Mouse (Mus musculus) gastrocnemius, postnatal 14 days (tissue): ENCODE data around the gene Tma16. TPM values are rescaled to one million over a fixed set of nuclear protein-coding genes. Genes with fewer than 3 reads are reported as not detected.

Source experiments
- DNase-seq: peaks from one replicate; pipeline ENCODE4 v3.0.0; 2021; ENCODE audit warnings: mixed read lengths
- intact Hi-C: fragments of 180-260 bp; cut with DNase I; formaldehyde crosslinking; loops from one replicate; pipeline ENCODE4 v1.15.1; 2025; ENCODE audit warnings: low total_unique reads
- long read RNA-seq, 2 experiments: library from polyadenylated mRNA; stranded (forward); transcript quantifications; one replicate each; pipeline ENCODE4 v2.0.0; 2021
- total RNA-seq, 2 experiments: library from RNA; stranded (reverse); gene quantifications; 2 replicates each; pipeline ENCODE4 v1.2.3; 2021

The Tma16 gene
- total RNA-seq, result 1 to 10 TPM; 4.6 TPM
- long read RNA-seq, experiment 1, full-length matches to known transcripts, result 11 of 12 reads
- long read RNA-seq, experiment 1, partial matches to known transcripts, result 0 of 12 reads
- long read RNA-seq, experiment 1, other reads (novel, unspliced or antisense), result 1 of 12 reads
- long read RNA-seq, experiment 2, full-length matches to known transcripts, result 10 of 13 reads
- long read RNA-seq, experiment 2, partial matches to known transcripts, result 0 of 13 reads
- long read RNA-seq, experiment 2, other reads (novel, unspliced or antisense), result 3 of 13 reads

DNA sequence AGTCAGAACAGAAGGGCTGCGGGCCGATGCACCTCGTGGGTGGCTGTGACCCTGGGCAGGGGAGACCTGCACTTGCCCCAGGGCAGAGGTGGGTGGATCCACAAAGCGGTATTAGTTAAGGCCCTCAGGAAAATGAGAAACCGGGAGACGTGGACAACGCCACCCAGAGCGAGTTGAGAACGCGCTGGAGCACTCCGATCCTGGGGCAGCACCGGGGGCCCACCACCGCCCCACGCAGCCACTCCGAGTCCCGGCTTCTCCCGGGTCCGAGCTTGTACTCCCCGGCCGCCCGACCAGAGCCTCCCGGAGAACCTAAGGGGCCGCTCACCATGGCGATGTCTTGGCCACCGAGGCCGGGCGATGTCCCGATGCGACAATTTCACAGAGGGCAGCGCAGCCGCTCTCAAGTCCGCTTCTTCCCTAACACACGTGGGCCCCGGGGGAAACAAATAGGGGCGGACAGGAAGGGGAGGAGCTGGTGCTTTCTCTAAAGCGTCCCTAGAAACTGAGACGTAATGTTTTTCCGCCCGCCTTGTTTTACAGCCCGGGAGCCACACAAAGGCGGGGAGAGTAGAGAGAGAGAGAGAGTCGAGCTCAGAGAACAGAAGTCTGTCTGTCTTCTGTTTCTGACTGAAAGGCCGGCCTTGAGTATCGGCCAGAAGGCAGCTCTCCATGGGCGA lies at the start of gene Tma16:
Gene Tma16 (minus strand): TSS at position 447 of the 680 bp plus-strand sequence.
- peak; percentile 74 for DNase-seq
- intact Hi-C loops, result no loop called here

GRCm38 (mm10) chr8:66520576-66520975 lies 34.2 kb upstream of the Tma16 start:
- intact Hi-C loops, result no loop called here
- no peak for DNase-seq

- no peak for DNase-seq
- intact Hi-C loops, result no loop called here
Measured at GRCm38 (mm10) chr8:66519149-66519548, 32.8 kb upstream of the Tma16 start.

DNA sequence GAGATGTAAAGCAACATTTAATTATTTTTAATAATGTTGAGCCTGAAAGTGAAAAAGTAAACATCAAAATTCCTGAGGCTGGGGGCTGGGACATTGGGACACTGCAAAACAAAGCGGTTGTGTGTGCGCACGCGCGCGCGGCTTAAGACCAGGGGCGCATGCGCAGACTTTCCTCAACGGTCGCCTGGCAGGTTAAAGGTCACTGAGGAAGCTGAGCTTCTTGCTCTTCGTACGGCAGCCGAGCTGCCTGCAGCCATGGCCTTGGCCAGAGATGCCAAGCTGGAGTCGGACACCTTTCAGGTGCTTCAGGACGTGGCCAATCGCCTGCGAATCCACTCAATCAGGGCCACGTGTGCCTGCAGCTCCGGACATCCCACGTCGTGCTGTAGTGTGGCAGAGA lies 25.2 kb upstream of the Tma16 start, which contains the start of gene Tktl2:
Gene Tktl2 (plus strand): TSS at position 220 of the 400 bp plus-strand sequence.
- intact Hi-C loops, result no loop called here
- no peak for DNase-seq

DNA sequence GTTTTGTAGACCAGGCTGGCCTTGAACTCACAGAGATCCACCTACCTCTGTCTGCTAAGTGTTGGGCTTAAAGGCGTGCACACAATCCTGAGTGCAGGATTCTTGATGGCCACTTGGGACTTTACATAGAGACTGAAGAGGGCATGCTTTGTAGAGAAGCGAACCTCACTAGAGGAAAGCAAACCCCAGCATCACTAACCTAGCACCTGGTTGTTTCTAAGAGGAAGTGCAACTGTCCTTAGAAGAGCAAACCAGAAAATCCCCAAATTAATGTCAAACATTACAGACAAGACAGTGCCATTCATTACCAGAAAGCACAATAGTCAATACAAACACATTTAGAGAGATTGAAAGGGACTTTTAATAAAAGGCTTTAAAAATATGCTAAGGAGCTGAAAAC lies 17.1 kb upstream of the Tma16 start:
- no peak for DNase-seq
- intact Hi-C loops, result no loop called here

- intact Hi-C loops, result loop anchor here (5.0 kb wide), 1 partner anchor 50 kb away; no protein-coding TSS in a partner anchor
Measured at GRCm38 (mm10) chr8:66496998-66497577, 10.8 kb upstream of the Tma16 start.

DNA sequence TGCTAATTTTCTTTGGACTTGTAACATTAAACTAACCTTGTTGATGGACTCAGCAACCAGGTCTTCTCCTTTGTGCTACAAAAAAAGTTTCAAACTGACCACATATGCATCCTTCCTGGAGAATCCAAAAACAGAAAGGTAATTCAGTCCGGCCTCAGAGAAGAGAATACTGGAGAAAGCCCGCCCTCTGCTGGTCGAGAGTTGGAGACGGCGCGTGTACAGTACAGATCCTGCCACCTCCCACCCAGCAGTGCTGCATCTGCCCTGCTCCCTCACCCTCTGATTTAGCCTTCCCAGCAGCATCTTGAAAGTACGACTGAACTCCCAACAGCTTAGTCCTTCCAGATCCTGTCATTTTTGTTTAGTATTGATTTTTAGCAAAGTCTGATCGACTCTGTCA lies 9.4 kb upstream of the Tma16 start:
- DNase-seq, result peak; percentile 64
- intact Hi-C loops, result loop anchor here (5.0 kb wide), 1 partner anchor 48 kb away; no protein-coding TSS in a partner anchor

More at GRCm38 (mm10) chr8:66496998-66497577, 10.8 kb upstream of the Tma16 start:
- no peak for DNase-seq

- intact Hi-C loops, result no loop called here
- DNase-seq, result no peak
Measured at GRCm38 (mm10) chr8:66494496-66494895, 8.2 kb upstream of the Tma16 start.

DNA sequence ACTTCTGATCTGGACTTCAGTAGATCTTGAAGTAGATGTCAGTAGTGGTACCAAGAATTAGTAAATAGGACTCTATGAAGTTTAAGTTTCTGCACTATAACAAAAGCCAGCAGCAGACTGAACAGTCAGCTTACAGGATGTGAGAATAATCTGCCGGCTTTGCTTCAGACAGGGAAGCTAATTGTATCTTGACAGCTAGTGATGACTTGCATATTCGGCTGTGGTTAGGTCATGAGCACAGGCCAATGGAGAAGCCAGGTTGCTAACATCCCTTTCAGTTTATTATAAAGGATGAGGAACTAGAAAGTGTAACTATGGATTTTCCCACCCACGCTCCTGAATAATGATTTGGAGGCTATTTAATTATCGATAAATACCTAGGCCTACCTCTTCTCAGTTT lies 4.3 kb upstream of the Tma16 start:
- intact Hi-C loops, result no loop called here
- DNase-seq, result no peak

DNA sequence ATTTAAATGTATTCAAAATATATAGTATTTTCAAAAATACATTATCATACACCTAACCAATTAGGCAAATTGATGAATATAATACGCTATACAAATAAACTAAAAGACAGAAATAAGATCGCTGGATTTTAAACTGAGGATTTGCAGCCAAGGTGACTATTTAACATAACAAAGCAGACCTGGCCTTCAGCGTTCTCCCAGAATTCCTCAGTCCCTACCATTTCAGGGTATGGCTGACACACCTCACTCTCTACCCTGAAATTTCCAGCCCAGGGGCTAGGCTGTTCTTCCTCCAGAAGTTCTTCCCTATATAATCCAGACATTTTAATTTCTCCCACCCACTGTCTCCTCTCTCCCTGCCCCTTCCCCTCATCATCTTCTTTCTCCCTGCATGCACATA lies 2.2 kb upstream of the Tma16 start:
- DNase-seq, result no peak
- intact Hi-C loops, result no loop called here

- intact Hi-C loops, result no loop called here
- DNase-seq, result no peak
Measured at GRCm38 (mm10) chr8:66476880-66477279, 9.4 kb downstream of the Tma16 start.

GRCm38 (mm10) chr8:66469821-66470220 lies 16.5 kb downstream of the Tma16 start:
- intact Hi-C loops, result no loop called here
- no peak for DNase-seq

DNA sequence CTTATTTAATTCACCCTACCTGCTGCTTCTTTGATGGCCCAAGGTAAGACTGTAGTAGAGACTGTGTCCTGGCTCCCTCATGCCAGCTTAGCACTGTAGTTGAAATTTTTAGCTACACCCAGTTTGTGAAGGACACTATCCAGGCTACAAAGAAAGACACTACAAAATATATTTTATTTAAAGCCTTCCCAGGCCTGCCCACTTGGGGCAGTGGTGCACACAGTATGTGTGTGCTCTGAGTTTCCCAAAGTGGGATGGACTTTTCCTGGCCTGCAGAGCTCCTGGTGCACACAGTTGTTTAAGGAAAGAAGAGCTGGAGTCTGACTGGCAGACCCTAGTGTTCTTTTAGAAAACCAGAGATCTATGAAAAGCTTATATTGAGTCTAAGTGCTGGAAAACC lies 29.3 kb downstream of the Tma16 start:
- intact Hi-C loops, result no loop called here
- DNase-seq, result no peak

GRCm38 (mm10) chr8:66450691-66451090 lies 35.6 kb downstream of the Tma16 start:
- peak; percentile 5 for DNase-seq

DNA sequence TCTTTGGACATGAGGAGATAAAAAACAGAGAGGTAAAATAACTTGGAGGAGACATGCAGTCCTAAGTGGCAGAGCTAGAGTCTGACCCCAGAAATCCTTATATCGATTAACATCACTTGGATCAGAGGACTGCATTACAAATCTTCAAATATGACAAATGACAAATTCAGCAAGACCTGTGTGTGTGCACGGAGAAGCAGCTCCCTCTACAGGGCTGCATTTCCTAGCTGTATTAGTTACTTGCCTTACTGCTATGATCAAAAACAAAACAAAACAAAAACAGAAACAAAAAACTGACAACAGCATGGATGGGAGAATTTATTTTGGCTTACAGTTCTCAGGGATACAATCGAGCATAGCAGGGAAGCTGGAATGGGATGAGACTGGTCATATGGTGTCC lies 41.0 kb downstream of the Tma16 start:
- no peak for DNase-seq
- intact Hi-C loops, result loop anchor here (5.0 kb wide), 1 partner anchor 52 kb away; no protein-coding TSS in a partner anchor

More at GRCm38 (mm10) chr8:66450691-66451090, 35.6 kb downstream of the Tma16 start:
- intact Hi-C loops, result no loop called here

- DNase-seq, result no peak
Measured at GRCm38 (mm10) chr8:66444141-66444540, 42.2 kb downstream of the Tma16 start.

GRCm38 (mm10) chr8:66442778-66443177 lies 43.6 kb downstream of the Tma16 start:
- intact Hi-C loops, result no loop called here
- no peak for DNase-seq

More at GRCm38 (mm10) chr8:66444141-66444540, 42.2 kb downstream of the Tma16 start:
- intact Hi-C loops, result no loop called here

DNA sequence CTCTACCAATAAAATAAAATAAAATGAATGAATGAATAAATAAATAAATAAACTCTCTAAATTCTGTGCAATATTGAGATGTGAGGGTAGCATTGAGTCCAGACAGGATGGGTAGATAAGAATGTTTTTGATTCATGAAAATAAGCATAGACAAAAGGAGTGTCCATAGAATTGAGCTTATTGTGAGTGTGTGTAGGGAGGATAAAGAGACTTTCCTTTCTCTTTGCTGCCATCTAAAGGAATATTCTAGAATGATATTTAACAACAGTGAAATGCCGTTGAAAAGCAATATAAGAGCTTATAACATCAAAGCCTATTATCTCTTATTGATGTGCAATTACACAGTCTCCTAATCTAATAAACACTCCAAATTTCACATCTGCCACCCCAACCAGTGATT lies 45.2 kb downstream of the Tma16 start:
- DNase-seq, result no peak
- intact Hi-C loops, result no loop called here

DNA sequence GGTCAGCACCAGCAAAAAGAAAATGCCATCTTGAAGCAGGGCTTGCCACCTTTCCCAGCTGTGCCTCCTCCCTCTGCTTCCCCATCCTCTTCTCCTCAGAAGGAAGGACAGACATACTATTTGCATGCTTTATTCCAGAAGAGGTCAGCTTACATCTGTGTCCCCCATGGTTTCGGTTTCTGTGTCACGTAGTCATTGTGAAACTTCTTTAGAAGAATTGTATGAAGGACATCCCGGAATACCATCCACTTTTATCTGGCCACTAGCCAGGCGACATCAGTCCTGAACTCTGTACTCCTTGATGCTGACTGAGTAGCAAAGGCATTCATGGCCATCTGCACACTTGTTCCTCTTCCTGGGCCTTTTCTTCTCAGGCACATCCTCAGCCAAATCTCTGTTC lies 47.9 kb downstream of the Tma16 start:
- intact Hi-C loops, result no loop called here
- no peak for DNase-seq

GRCm38 (mm10) chr8:66437929-66438328 lies 48.4 kb downstream of the Tma16 start:
- no peak for DNase-seq
- intact Hi-C loops, result no loop called here
